Mouse (Mus musculus) layer of hippocampus, adult 18-20 months (tissue): ENCODE data around the gene Zfp358. TPM values are rescaled to one million over a fixed set of nuclear protein-coding genes. Genes with fewer than 3 reads are reported as not detected.

Experiments used
- DNase-seq, 2 experiments: peaks; one replicate each; pipeline ENCODE4 v3.0.0; 2022; ENCODE audit warnings: low spot score in 2 of 2
- long read RNA-seq: library from polyadenylated mRNA; stranded (forward); transcript quantifications from one replicate; pipeline ENCODE4 v2.0.0, GENCODE M21; 2021
- total RNA-seq, 2 experiments: library from RNA; stranded (reverse); gene quantifications; 2 replicates each; pipeline ENCODE4 v1.2.3; 2021

The Zfp358 gene
- total RNA-seq = 10 to 100 TPM; 30.9 to 31.2 TPM
- long read RNA-seq, transcript Zfp358-201 (2 exons, 1,999 nt) = major isoform, 29 of 33 reads
- long read RNA-seq, partial matches to known transcripts = 0 of 33 reads
- long read RNA-seq, other reads (novel, unspliced or antisense) = 0 of 33 reads

DNA sequence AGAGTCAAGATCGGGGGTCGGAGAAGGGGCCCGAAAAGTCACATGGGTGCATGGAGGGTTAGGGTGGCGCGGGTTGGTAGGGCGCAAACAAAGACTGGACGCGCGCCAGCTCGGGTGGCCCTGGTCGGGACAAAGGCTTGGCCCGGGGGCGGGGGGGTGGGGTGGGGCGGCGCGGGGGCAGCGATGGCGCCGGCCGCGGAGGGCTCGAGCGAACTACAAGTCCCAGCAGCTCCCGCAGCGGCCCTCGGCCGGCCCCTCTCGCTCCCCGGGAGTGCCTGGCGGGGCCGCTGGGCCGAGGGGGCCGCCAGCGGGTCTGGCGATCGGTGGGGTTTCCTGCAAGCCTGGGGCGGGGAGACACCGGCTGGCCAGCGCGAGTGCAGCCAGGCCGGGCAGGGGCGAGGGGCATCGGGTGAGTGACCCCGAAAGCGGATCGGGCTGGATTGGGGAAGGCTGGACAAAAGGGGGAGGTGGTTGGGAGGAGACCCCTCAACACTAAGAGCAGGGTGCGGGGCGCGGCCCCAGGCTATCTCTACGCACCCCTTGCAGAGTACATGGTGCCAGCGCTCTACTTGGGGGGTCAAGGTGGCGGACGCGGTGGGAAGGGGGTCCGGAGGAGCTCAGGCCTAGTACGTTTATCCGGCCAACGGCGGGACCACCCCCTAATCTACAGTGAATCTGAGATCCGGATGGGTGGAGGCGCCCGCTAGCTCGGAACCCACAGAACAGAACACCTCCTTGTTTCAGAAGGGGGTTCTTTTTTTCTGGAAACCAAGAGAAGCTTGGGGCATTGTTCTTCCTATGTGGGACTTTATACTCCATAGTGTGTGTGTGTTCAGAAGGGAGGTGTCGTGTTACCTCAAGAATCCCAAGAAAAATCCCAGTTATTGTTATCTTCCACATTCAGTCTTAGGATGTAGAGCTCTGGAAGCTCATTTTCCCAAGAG lies at the start of gene Zfp358:
Gene Zfp358, plus strand, starts transcription at position 238 of the 944 bp plus-strand sequence.
- peak; percentile 28 to 73 for DNase-seq

DNA sequence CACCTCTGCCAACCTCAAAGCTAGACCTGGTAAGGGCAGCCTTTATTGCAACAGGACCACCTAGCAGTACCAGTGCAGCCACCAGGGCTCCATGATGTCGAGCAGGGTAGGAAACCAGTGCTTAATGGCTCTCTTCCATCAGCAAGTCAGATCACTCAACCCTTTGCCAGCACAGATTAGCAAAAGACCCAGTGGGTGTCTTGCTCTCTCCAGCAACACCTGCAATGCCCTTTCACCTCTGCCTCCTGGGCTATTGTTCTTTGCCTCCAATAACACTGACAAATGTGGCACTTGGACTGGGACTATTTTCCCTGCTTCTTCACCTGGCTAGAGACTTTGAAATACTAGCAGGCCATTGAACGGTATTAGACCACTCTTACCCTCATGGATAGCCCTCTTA lies 43.7 kb upstream of the Zfp358 start:
- DNase-seq = no peak

DNA sequence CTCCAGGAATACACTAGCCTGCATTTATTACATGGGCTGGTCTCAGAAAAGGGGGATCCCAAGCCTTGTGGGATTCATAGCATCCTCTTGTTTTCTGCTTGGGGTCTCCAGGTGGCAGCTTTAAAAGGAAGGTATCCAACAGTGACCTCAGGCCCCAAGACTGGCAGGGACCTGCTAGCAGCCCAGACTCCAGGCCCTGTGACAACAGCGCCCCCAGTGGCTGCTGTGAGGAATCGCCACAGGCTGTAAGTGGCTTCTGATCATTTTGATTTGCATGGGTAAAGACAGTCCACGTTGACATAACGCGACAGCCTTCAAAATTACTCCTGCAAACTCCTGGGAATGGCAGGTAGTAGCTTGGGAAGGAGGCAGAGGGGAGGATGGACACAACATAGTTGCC lies 42.3 kb upstream of the Zfp358 start:
- peak; percentile 24 to 45 for DNase-seq

DNA sequence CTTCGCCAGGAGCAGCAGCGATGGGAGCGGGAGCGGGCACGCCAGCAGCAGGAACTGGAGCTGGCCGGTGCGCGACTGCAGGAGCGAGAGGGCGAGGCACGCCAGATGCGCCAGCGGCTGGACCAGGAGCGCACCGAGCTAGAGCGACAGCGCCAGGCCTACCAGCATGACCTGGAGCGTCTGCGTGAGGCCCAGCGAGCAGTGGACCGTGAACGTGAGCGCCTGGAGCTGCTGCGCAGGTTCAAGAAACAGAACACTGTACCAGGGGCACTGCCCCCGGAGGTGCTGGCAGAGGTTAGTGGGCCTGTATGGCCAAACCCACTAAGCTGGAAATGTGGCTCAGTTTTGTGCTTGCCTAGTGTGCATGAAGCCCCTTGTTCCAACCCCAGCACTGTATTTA lies 40.9 kb upstream of the Zfp358 start:
- DNase-seq = no peak

DNA sequence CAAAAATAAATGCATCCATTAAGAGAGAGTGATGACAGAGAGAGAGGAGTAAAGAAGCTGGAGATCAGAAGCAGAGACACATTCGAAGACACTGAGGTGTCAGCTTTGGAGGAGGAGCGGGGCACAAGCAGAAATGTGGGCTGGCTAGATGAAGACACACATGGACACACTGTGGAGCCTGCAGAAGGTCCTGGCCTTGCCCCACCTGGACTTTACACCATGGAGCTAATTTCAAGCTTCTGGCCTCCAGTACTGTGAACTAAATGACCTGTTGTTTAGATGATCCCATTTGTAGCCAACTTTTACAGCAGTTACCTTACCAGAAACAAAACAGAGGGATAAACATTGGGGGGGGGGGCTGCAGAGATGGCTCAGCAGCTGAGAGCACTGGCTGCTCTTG lies 29.7 kb upstream of the Zfp358 start:
- DNase-seq = no peak

DNA sequence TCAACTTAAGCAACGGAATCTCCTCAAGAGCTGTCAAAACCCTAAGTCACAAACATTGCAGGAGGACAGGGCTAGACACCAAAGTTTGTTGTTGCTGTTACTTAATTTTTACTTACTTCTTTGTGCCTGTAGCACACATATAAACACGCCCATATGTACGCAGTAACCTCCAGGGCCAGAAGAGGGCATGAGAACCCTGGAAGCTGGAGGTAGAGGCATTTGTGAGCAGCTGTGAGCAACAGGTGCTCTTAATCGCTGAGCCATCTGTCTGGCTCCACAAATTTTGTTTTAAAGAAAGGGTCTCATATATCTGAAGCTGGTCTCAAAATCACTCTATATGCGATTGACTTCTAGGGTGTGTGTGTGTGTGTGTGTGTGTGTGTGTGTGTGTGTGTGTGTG lies 28.6 kb upstream of the Zfp358 start:
- DNase-seq = peak in 1 of 2 experiments; percentile 47

DNA sequence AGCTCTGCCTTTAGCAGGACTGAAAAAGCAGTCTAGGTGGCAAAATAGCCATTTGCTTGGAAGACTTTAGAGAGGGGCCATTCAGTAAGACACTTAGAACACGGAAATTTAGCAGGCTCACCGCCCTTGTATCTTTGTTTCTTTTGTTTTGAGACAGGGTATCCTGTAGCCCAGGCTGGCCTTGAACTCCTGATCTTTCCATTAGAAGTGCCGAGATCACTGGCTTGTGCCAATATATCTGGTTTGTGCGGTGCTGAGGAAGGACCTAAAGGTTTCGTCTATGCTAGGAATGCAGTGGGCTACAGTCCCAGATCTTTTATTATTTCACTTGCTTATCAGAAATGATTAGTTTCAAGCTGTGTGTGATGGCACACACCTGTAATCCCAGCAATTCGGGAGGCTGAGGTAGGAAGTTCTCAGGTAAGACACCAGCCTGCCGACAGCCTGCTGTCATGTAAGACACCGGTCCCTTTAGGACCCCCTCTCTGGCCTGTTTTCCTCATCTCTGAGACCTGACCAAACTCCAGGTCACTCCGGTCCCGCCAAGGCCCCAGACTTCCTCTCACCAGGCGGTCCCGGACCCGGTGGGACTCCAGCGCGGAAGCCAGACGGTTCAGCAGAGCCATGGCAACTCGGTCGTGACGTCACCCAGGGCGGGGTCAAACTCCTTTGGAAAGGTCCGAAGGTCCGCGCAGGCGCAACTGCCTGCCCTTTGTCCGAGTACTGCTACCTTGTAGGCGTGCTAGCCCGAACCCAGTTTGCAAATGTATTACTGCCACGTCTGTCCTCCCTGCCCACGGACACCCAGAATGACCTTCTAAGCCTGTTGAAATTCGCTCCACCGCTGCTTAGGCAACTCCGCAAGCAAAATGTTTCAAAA lies 25.7 kb upstream of the Zfp358 start, which contains the start of gene Pex11g:
Gene Pex11g, minus strand, starts transcription at position 675 of the 880 bp plus-strand sequence.
- peak; percentile 71 to 83 for DNase-seq

DNA sequence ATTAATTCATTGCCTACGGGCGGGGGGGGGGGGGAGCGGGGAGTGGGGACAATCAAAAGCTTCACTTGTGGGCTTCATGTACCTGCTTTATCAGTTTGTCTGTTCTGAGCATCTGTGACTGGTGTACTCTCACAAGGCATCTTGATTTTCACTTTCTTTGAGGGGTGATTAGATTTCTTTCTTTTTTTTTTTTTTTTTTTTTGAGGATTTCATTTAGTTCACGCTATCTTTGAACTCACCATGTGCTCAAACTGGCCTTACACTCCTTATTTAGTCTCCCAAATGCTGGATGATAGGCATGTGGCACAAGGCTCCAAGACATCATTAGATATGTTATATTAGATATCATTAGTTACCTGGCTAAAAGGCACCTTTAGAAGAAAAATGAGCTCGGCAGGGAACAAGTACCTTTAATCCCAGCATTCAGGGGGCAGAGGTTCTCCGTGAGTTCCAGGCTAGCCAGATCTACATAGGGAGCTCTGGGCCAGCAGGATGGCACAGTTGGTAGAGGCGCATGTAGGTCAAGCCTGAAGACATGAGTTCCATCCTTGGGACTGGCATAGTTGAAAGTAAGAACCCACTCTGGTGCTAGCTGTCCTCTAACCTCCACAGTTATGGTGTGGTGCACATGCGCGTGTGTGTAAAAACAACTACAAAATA lies 24.9 kb upstream of the Zfp358 start:
- no peak for DNase-seq

DNA sequence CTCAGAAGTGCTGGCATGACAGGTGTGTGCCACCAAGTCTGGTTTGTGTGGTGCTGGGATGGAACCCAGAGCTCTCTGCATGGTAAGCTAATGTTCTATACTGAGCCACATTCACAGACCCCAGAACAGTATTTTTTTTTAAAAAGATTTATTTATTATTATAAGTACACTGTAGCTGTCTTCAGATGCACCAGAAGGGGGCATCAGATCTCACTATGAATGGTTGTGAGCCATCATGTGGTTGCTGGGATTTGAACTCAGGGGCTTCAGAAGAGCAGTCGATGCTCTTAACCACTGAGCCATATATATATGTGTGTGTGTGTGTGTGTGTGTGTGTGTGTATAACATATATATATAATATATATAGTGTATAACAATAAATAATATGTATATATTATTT lies 24.1 kb upstream of the Zfp358 start:
- no peak for DNase-seq

DNA sequence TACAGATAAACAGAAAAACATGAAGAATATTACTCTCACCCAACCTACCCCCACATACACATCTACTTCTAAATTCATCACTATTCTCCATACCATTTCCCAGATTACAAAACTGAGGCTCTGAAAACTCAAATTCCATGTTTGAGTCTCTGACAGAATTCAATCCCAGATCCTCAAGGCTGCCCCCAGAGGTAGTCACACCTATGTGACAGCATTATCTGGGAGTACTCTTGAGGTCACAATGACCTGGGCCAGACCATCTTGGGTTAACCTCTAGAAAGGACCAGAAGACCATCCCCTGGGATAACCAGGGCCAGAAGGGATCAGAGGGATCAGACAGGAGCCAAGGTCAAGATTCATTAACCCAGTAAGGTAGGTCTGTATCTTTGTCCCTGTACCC lies 22.4 kb upstream of the Zfp358 start, which contains the start of gene Tex45:
Gene Tex45, plus strand, starts transcription at position 301 of the 400 bp plus-strand sequence.
- no peak for DNase-seq

DNA sequence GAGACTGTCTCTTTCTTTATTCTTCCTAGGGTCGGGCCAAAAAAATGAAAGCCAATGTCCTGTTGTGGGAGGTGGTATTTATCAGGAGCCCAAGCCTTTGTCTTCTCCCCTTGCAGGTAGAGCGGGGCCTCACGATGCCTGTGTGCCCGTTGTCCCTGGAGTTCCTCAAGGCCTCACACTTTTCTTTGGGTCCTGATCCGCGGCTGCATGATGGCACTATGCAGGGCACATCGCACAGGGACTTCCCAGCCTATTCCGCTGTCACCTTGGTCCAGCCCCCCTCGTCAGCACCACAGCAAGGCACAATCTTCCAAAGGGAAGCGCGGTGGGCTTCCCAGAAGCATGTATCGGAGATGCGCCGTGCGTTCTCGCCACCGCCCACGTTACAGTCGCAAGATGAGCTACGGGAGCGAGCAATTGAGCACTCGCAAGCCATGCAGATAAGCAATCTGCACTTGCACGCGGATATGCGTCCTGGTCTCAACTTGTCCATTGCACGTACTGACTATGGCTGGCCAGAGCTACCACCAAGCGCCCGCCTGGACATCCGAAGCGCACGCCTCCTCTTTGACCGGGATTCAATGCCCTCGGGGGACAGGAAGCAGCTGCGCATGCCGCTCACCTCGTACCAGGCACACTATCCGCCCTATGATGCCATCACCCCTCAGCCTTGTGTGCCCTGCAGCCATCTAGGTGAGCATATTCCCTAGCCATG lies 17.1 kb upstream of the Zfp358 start:
- DNase-seq = no peak

DNA sequence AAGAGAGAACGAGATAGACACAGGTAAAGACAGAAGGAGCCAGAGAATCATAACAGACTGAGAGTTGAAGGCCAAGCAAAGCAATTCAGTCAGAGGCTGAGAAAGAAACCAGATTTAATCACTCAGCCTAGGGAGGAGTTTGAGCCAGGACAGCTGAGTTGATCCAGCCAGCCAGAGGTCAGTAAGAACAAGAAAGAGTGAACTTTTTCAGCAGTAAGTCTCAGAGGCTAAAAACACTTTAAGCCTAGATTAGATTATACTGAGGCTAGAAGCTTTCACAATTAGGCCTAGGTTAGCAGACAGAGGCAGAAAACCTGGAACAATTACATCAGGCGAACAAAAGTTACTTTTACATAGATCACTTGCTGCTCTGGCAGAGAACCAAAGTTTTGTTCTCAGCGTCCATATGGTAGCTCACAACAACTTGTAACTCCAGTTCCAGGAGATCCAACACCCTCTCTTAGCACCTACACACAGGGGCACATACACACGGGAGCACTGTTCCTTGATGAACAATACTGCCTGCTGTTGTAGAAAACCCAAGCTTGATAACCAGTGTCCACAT lies 12.6 kb upstream of the Zfp358 start:
- DNase-seq = no peak

DNA sequence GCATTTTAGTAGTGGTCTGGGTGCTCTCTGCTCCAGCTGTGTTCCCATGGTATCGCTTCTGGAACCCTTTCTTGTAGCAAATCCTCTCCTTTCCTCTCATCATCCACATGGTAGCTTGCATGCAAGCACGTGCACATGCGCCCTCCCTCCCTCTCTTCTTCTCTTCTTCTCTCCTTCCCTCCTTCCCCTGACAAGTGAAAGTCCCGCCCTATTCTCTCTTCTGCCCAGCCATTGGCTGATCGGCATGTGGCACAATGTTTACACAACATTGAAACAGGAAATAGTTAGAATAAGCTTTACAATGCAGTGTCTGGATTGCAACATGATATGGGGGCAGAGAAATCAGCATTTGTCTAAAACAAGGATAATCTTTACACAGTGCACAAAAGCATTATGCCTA lies 11.3 kb upstream of the Zfp358 start:
- no peak for DNase-seq

DNA sequence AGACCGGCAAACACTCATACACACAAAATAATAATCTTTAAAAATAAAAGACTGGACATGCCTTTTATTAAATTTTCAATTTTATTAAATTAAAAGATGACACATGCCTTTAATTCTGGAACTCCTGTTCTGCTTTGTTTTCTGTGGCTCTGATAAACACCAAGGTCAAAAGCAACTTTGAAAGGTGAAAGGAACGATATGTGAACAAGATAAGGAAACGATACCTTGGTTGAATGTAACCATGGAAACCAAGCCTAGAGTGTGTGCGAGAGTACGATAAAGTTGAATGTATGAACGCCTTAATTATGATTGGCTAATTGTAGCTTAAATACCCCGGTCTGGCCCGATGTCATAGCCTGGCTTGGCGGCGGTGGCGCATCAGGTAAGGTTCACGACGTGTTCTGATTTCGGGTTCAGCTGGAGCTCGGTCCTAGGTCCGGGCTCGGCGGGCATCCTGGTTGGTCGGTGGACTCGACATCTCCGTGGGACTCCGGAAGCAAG lies 10.6 kb upstream of the Zfp358 start:
- DNase-seq = no peak

DNA sequence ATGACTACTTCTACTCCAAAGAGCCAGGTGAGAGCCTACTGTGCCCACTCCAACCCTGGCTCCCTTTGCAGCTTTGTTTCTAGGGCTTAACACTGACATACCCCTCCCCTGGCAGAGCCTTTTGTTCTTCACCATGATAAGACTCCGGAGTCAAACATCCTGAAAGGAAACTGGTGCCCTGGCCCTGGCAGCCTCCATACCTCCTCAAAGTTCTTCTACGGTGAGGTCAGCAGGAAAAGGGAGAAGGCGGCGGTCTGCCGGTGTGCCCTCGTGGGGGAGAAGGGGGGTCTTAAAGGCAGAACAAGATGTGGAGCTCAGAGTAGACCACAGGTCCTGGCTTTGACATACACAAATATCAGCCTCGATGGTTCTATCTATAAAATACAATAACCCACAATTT lies 9.4 kb upstream of the Zfp358 start:
- DNase-seq = no peak

DNA sequence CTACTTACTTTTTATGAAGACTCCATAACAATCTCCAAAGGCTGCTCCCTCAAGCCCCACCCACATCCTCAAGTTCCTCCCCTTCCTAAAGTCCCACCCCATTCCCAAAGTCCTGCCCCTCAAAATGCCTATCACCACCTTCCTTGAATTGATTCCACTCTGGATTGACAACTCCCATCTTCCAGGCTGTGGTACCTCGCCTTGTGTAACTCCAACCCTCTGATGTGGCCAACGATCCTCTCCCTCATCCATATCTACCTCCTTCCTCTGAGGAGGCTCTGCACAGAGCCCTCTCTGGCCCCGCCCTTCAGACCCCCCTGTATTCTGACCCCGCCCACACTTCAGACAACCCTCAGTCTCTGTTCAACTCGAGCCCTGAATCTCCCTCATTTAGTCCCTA lies 7.7 kb upstream of the Zfp358 start:
- DNase-seq = no peak

DNA sequence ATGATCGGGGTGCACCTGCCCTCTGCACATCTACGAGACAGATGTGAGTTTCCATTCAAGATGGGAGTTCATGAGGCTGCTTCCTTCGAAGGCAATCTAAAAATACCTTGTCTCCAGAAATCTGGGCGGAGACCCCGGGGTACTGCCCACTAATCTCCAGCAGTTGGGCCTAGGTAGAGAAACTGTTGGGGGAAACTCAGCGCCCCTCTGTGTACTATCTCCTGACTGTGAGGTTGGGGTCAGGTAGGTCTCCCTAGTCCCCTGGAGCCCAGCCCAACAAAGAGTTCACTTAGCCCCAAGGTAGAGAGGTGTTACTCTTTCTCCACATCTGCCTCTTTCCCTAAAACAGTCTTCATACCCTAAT lies 889 bp downstream of the Zfp358 start:
- DNase-seq = no peak

DNA sequence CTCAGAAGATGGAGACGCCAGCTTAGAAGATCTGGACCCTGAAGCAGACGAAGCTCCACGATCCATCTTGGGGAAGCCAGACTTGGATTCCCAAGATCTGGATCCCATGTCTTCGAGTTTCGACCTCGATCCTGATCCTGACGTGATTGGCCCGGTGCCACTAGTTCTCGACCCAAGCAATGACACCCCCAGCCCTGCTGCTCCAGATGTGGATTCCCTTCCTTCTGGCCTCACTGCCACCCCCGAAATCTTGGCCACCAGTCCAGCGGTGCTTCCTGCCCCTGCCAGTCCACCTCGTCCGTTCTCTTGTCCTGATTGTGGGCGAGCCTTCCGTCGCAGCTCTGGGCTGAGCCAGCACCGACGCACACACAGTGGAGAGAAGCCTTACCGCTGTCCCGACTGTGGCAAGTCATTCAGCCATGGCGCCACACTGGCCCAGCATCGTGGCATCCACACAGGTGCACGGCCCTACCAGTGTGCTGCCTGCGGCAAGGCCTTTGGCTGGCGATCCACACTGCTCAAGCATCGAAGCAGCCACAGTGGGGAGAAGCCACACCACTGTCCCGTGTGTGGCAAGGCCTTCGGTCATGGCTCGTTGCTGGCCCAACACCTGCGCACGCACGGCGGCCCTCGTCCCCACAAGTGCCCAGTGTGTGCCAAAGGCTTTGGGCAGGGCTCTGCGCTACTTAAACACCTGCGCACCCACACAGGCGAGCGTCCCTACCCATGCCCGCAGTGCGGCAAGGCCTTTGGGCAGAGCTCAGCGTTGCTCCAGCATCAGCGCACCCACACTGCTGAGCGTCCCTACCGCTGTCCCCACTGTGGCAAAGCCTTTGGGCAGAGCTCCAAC lies 2.9 kb downstream of the Zfp358 start:
- DNase-seq = no peak

DNA sequence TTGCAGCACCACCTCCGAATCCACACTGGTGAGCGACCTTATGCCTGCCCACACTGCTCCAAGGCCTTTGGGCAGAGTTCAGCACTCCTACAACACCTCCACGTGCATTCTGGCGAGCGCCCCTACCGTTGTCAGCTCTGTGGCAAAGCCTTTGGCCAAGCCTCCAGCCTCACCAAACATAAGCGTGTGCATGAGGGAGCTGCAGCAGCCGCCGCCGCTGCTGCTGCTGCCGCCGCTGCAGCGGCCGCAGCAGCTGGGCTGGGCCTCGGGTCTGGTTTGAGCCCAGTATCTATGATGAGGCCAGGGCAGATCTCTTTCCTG lies 3.5 kb downstream of the Zfp358 start:
- no peak for DNase-seq
